10 mouse cellular contexts compared by ENCODE assay signal in the genomic region with DNA sequence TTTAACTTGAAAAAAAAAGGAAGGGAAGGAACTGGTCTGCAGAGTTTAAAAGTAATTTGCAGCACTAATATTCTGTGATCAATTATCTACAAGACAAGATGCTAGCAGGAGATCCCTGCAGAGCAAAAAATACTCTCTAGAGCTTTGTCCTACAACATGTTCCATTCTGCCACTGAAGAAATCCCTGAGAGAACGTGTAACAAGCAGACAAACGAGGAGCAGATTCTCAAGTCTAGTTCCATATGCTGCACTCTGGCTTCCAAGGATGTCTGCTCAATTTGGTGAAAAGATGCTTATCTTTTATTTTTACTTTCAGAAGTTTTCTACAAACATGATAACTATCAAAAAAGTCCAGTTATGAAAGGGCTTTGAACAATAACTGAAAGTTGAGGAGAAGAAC. TPM values are rescaled to one million over a fixed set of nuclear protein-coding genes. Genes with fewer than 3 reads are reported as not detected.
"Had no signal": no experiment of that assay in that cellular context is flagged by ENCODE, and none has a peak within 500 bp of the region (broad histone marks: within the 10 kb centered on the region; RNA-seq: fewer than 3 reads in every experiment).

No protein-coding gene starts in this region.

- DNase-seq: layer of hippocampus, postnatal 36 days; left cerebral cortex, postnatal 4 days; lung, adult 18-20 months; right cerebral cortex, postnatal 14 days; thymus, adult 2 months; thymus, postnatal 25 days had no signal

- H3K9ac ChIP-seq: limb, embryonic 13.5 days; liver, embryonic 14.5 days; midbrain, embryonic 13.5 days had no signal

- ATAC-seq: midbrain, embryonic 13.5 days had no signal

- H3K9me3 ChIP-seq: limb, embryonic 13.5 days; midbrain, embryonic 13.5 days had no signal

- H3K27me3 ChIP-seq: limb, embryonic 13.5 days; midbrain, embryonic 13.5 days had no signal

- H3K27ac ChIP-seq: limb, embryonic 13.5 days; liver, embryonic 14.5 days; midbrain, embryonic 13.5 days had no signal

- H3K4me2 ChIP-seq: limb, embryonic 13.5 days; midbrain, embryonic 13.5 days had no signal

- H3K4me1 ChIP-seq: limb, embryonic 13.5 days; midbrain, embryonic 13.5 days had no signal

- H3K4me3 ChIP-seq: limb, embryonic 13.5 days; midbrain, embryonic 13.5 days had no signal

RNA-seq across cellular contexts. Expression of gene Gm128, which starts 40.8 kb away (rescaled TPM):
- total RNA-seq: left cerebral cortex, postnatal 4 days had no signal
- polyA plus RNA-seq: liver, adult 2 months had no signal
